Mouse (Mus musculus) CH12.LX (cell line): Measurements from ENCODE around the gene Vangl2. TPM values are rescaled to one million over a fixed set of nuclear protein-coding genes. Genes with fewer than 3 reads are reported as not detected.

Source experiments
- DNase-seq: peaks from one replicate; pipeline ENCODE4 v3.0.0-alpha.2; 2013; ENCODE audit errors: extremely low read depth
- H3K27ac ChIP-seq: 2 replicates; pipeline ENCODE4 v1.5.1; 2012; ENCODE audit warnings: low read depth, mild to moderate bottlenecking, control low read depth, moderate library complexity; ENCODE audit not compliant: insufficient read depth
- H3K27me3 ChIP-seq: replicated peaks from 2 replicates; pipeline ENCODE3; 2012; ENCODE audit warnings: inconsistent platforms
- H3K36me3 ChIP-seq, 2 experiments: replicated peaks in 1 of 2; 2 replicates each; pipeline versions ENCODE3 to v1.6.1; 2012; ENCODE audit warnings: inconsistent platforms in 1 of 2, low read length in 1 of 2, mild to moderate bottlenecking in 1 of 2, mixed read lengths in 1 of 2, moderate library complexity in 1 of 2; ENCODE audit not compliant: control insufficient read depth in 1 of 2, insufficient read depth in 1 of 2
- H3K4me1 ChIP-seq, 2 experiments: 2 replicates each; pipeline ENCODE4 v1.6.1; 2012; ENCODE audit warnings: inconsistent platforms in 1 of 2, moderate library complexity in 1 of 2; ENCODE audit not compliant: insufficient read depth in 2 of 2, control insufficient read depth in 1 of 2
- H3K4me2 ChIP-seq: 2 replicates; pipeline ENCODE4 v1.6.1; 2012; ENCODE audit warnings: low read depth, mild to moderate bottlenecking, control low read depth; ENCODE audit not compliant: poor library complexity, insufficient read depth, severe bottlenecking
- H3K4me3 ChIP-seq, 3 experiments: fragments of 150-350 bp in 1 of 3; sonication (generic) in 1 of 3; replicated peaks in 1 of 3; 2 replicates each; pipeline versions ENCODE3 to v1.5.1; 2011 to 2012; ENCODE audit warnings: low read depth in 2 of 3, low read length in 2 of 3, mild to moderate bottlenecking in 2 of 3, moderate library complexity in 2 of 3, control low read depth in 1 of 3, improper control_type of control experiment in 1 of 3, inconsistent platforms in 1 of 3, mixed read lengths in 1 of 3; ENCODE audit not compliant: poor library complexity in 1 of 3
- H3K79me2 ChIP-seq: replicated peaks from 2 replicates; pipeline ENCODE4 v1.6.1; 2012; ENCODE audit warnings: mild to moderate bottlenecking, moderate library complexity; ENCODE audit not compliant: control insufficient read depth, poor library complexity, insufficient read depth, severe bottlenecking; ENCODE audit errors: extremely low read depth
- H3K9ac ChIP-seq: 2 replicates; pipeline ENCODE4 v1.6.1; 2012; ENCODE audit warnings: low read depth, mild to moderate bottlenecking, control low read depth, moderate library complexity; ENCODE audit not compliant: insufficient read depth
- H3K9me3 ChIP-seq: replicated peaks from 2 replicates; pipeline ENCODE3; 2012; ENCODE audit warnings: low read length, inconsistent platforms, mixed read lengths
- BHLHE40 ChIP-seq: IDR thresholded peaks from 2 replicates; pipeline ENCODE4 v1.6.1; 2011; ENCODE audit warnings: mild to moderate bottlenecking, low read depth, low read length, improper control_type of control experiment
- CHD1 ChIP-seq: IDR thresholded peaks from 2 replicates; pipeline ENCODE4 v1.6.1; 2012; ENCODE audit warnings: low read depth, low read length, improper control_type of control experiment, inconsistent platforms
- CHD2 ChIP-seq: IDR thresholded peaks from 2 replicates; pipeline ENCODE4 v1.6.1; 2011; ENCODE audit warnings: low read length, improper control_type of control experiment
- CTCF ChIP-seq, 2 experiments: IDR thresholded peaks in 1 of 2; conservative IDR thresholded peaks in 1 of 2; 2 replicates each; pipeline ENCODE4 v1.5.1; 2011 to 2012; ENCODE audit warnings: low read depth in 2 of 2, low read length in 2 of 2, improper control_type of control experiment in 1 of 2, inconsistent platforms in 1 of 2, mild to moderate bottlenecking in 1 of 2, moderate library complexity in 1 of 2
- E2F4 ChIP-seq: IDR thresholded peaks from 2 replicates; pipeline ENCODE4 v1.6.1; 2011; ENCODE audit warnings: low read depth, low read length, improper control_type of control experiment; ENCODE audit not compliant: insufficient replicate concordance
- ELF1 ChIP-seq: IDR thresholded peaks from 2 replicates; pipeline ENCODE4 v1.6.1; 2014; ENCODE audit warnings: low read depth, mild to moderate bottlenecking, inconsistent platforms, low read length, improper control_type of control experiment
- EP300 ChIP-seq: IDR thresholded peaks from 2 replicates; pipeline ENCODE4 v1.6.1; 2011; ENCODE audit warnings: low read length, improper control_type of control experiment
- HCFC1 ChIP-seq: IDR thresholded peaks from 2 replicates; pipeline ENCODE4 v1.6.1; 2012; ENCODE audit warnings: low read depth, mild to moderate bottlenecking, inconsistent platforms, low read length, improper control_type of control experiment
- IRF4 ChIP-seq: IDR thresholded peaks from 2 replicates; pipeline ENCODE4 v1.6.1; 2014; ENCODE audit warnings: low read depth, mild to moderate bottlenecking, inconsistent platforms, low read length, improper control_type of control experiment
- JUN ChIP-seq: IDR thresholded peaks from 2 replicates; pipeline ENCODE4 v1.6.1; 2011; ENCODE audit warnings: low read depth, mild to moderate bottlenecking, low read length, improper control_type of control experiment, moderate library complexity; ENCODE audit not compliant: insufficient read depth
- JUND ChIP-seq: conservative IDR thresholded peaks from 2 replicates; pipeline ENCODE4 v1.6.1; 2011; ENCODE audit warnings: low read depth, low read length, improper control_type of control experiment
- KAT2A ChIP-seq: IDR thresholded peaks from 2 replicates; pipeline ENCODE4 v1.6.1; 2012; ENCODE audit warnings: low read length, improper control_type of control experiment, inconsistent platforms; ENCODE audit not compliant: insufficient replicate concordance
- MAX ChIP-seq: IDR thresholded peaks from 2 replicates; pipeline ENCODE4 v1.6.1; 2011; ENCODE audit warnings: low read length, improper control_type of control experiment
- MAZ ChIP-seq: IDR thresholded peaks from 2 replicates; pipeline ENCODE4 v1.6.1; 2012; ENCODE audit warnings: low read depth, mild to moderate bottlenecking, inconsistent platforms, low read length, improper control_type of control experiment, moderate library complexity
- MEF2A ChIP-seq: IDR thresholded peaks from 2 replicates; pipeline ENCODE4 v1.6.1; 2014; ENCODE audit warnings: low read depth, mild to moderate bottlenecking, inconsistent platforms, low read length, improper control_type of control experiment, borderline replicate concordance
- MYC ChIP-seq: IDR thresholded peaks from 2 replicates; pipeline ENCODE4 v1.6.1; 2011; ENCODE audit warnings: low read depth, mild to moderate bottlenecking, improper control_type of control experiment, low read length
- NELFE ChIP-seq: IDR thresholded peaks from 2 replicates; pipeline ENCODE4 v1.6.1; 2011; ENCODE audit warnings: low read depth, low read length, improper control_type of control experiment
- NRF1 ChIP-seq: IDR thresholded peaks from 2 replicates; pipeline ENCODE4 v1.6.1; 2014; ENCODE audit warnings: low read depth, mild to moderate bottlenecking, inconsistent platforms, low read length, improper control_type of control experiment, moderate library complexity
- PAX5 ChIP-seq: IDR thresholded peaks from 2 replicates; pipeline ENCODE4 v1.6.1; 2012; ENCODE audit warnings: low read length, inconsistent platforms, mixed read lengths
- POLR2A ChIP-seq: IDR thresholded peaks from 2 replicates; pipeline ENCODE4 v1.6.1; 2011; ENCODE audit warnings: low read depth, mild to moderate bottlenecking, improper control_type of control experiment, low read length
- RAD21 ChIP-seq: IDR thresholded peaks from 2 replicates; pipeline ENCODE4 v1.6.1; 2011; ENCODE audit warnings: low read depth, mild to moderate bottlenecking, low read length, improper control_type of control experiment, moderate library complexity
- RCOR1 ChIP-seq: conservative IDR thresholded peaks from 2 replicates; pipeline ENCODE4 v1.6.1; 2012; ENCODE audit warnings: low read depth, mild to moderate bottlenecking, inconsistent platforms, low read length, improper control_type of control experiment
- SIN3A ChIP-seq: IDR thresholded peaks from 2 replicates; pipeline ENCODE4 v1.6.1; 2012; ENCODE audit warnings: low read length, improper control_type of control experiment, inconsistent platforms
- SMC3 ChIP-seq: IDR thresholded peaks from 2 replicates; pipeline ENCODE4 v1.6.1; 2011; ENCODE audit warnings: low read depth, low read length, improper control_type of control experiment
- TBP ChIP-seq: conservative IDR thresholded peaks from 2 replicates; pipeline ENCODE4 v1.6.1; 2011; ENCODE audit warnings: low read depth, low read length, improper control_type of control experiment
- TCF12 ChIP-seq: IDR thresholded peaks from 2 replicates; pipeline ENCODE4 v1.6.1; 2014; ENCODE audit warnings: low read depth, mild to moderate bottlenecking, inconsistent platforms, low read length, improper control_type of control experiment
- UBTF ChIP-seq: IDR thresholded peaks from 2 replicates; pipeline ENCODE4 v1.6.1; 2012; ENCODE audit warnings: low read depth, mild to moderate bottlenecking, inconsistent platforms, low read length, improper control_type of control experiment, moderate library complexity
- USF1 ChIP-seq: IDR thresholded peaks from 2 replicates; pipeline ENCODE4 v1.6.1; 2014; ENCODE audit warnings: low read depth, mild to moderate bottlenecking, inconsistent platforms, low read length, improper control_type of control experiment
- USF2 ChIP-seq: conservative IDR thresholded peaks from 2 replicates; pipeline ENCODE4 v1.6.1; 2011; ENCODE audit warnings: low read depth, low read length, improper control_type of control experiment
- ZC3H11A ChIP-seq: IDR thresholded peaks from 2 replicates; pipeline ENCODE4 v1.6.1; 2012; ENCODE audit warnings: low read depth, mild to moderate bottlenecking, inconsistent platforms, low read length, improper control_type of control experiment
- ZKSCAN1 ChIP-seq: IDR thresholded peaks from 2 replicates; pipeline ENCODE4 v1.6.1; 2012; ENCODE audit warnings: low read depth, inconsistent platforms, low read length, improper control_type of control experiment, borderline replicate concordance
- ZMIZ1 ChIP-seq: IDR thresholded peaks from 2 replicates; pipeline ENCODE4 v1.6.1; 2012; ENCODE audit warnings: low read depth, mild to moderate bottlenecking, inconsistent platforms, low read length, improper control_type of control experiment
- ZNF384 ChIP-seq: IDR thresholded peaks from 2 replicates; pipeline ENCODE4 v1.6.1; 2012; ENCODE audit warnings: low read depth, low read length, improper control_type of control experiment, inconsistent platforms
- dilution Hi-C: fragments of 300-500 bp; cut with MboI; formaldehyde crosslinking; loops from 2 replicates; pipeline ENCODE4 v1.14.3; 2020; ENCODE audit warnings: low sequenced_read_pairs; ENCODE audit not compliant: extremely low pct_unique_long_range_greater_than_20kb, extremely low pct_ligation_motif_present
- in situ Hi-C: fragments of 300-500 bp; cut with MboI; formaldehyde crosslinking; loops from 3 replicates; pipeline ENCODE4 v1.14.3; 2019; ENCODE audit warnings: low sequenced_read_pairs, low pct_ligation_motif_present, low pct_unique_long_range_greater_than_20kb, mixed read lengths
- polyA plus RNA-seq: library from polyadenylated mRNA; unstranded; fragments of >175 nt; gene quantifications from 2 replicates; pipeline ENCODE4 v1.2.1, GENCODE M21; 2012; ENCODE audit warnings: low read depth; ENCODE audit not compliant: insufficient read length
- total RNA-seq, 2 experiments: library from RNA; depleted of rRNA; stranded (reverse); fragments of 300-350 nt in 1 of 2; fragments of >200 nt in 1 of 2; gene quantifications; 2 replicates each; pipeline ENCODE4 v1.2.3; 2012 to 2014

Vangl2 gene
- total and polyA plus RNA-seq, 3 experiments: 3.6 to 7.9 (median 7.3) TPM

GRCm38 (mm10) chr1:171982740-171983139 is 45.5 kb downstream of the Vangl2 start:
- in situ Hi-C loops: no loop called here
- peak; percentile 44 for DNase-seq
- dilution Hi-C loops: no loop called here
- Histone ChIP-seq H3K79me2 (no peaks in the 10 kb centered on the region), H3K4me3 (no peak overlapping the region), H3K4me1 (peaks cover 18 to 48% of the 10 kb centered on the region in 2 experiments), H3K27ac (peak overlapping the region; percentile 58; the same call in 1 of the 2 replicates), H3K36me3 (no peaks in the 10 kb centered on the region), H3K4me2 (peak overlapping the region; percentile 97), H3K9ac (peak overlapping the region; percentile 40; the same call in 1 of the 2 replicates), H3K27me3 (no peaks in the 10 kb centered on the region), H3K9me3 (peaks cover 3% of the 10 kb centered on the region)
- TF ChIP-seq CHD2: no peak
- no peak for TF ChIP-seq CHD1
- TF ChIP-seq ZMIZ1: no peak
- 0 out of 2 replicates have a peak, but pooled peaks have one; percentile 7 for TF ChIP-seq TBP
- no peak for TF ChIP-seq EP300

- dilution Hi-C loops: no loop called here
- in situ Hi-C loops: no loop called here
- TF ChIP-seq MAX (peak; percentile 99), TBP (peak; percentile 68; the same call in 1 of the 2 replicates), PAX5 (no peak), RCOR1 (peak; percentile 98), ELF1 (peak; percentile 51; the same call in 1 of the 2 replicates), ZNF384 (peak; percentile 93), ZKSCAN1 (no peak; the same call in 1 of the 2 replicates), JUND (peak; percentile 98), USF2 (peak; percentile 52), UBTF (no peak), RAD21 (no peak; the same call in none of the 2 replicates), SMC3 (peak; percentile 14; the same call in 1 of the 2 replicates), E2F4 (0 out of 2 replicates have a peak, but pooled peaks have one; percentile 70), NELFE (no peak), JUN (peak; percentile 98), TCF12 (peak; percentile 94), HCFC1 (peak; percentile 38; the same call in 1 of the 2 replicates), IRF4 (peak; percentile 99), MYC (peak; percentile 99), POLR2A (0 out of 2 replicates have a peak, but pooled peaks have one; percentile 23), MEF2A (peak; percentile 94), KAT2A (0 out of 2 replicates have a peak, but pooled peaks have one; percentile 65), SIN3A (peak; percentile 96), MAZ (peak; percentile 88), CTCF (conservative IDR thresholded peaks at IDR 0.05 in 1 of 2, IDR thresholded peaks at IDR 0.05 in 1 of 2; ENCODE audit: low read depth in 2 of 2, low read length in 2 of 2) (no peak), NRF1 (no peak), ZC3H11A (peak; percentile 26; the same call in 1 of the 2 replicates), BHLHE40 (peak; percentile 91), USF1 (peak; percentile 32; the same call in 1 of the 2 replicates)
Observed at GRCm38 (mm10) chr1:171982170-171982569, 46.1 kb downstream of the Vangl2 start.

More at GRCm38 (mm10) chr1:171982170-171982569, 46.1 kb downstream of the Vangl2 start:
- H3K9ac ChIP-seq: 0 out of 2 replicates have a peak overlapping the region, but pooled peaks have one; percentile 40
- H3K79me2 ChIP-seq: no peaks in the 10 kb centered on the region
- H3K27ac ChIP-seq: peak overlapping the region; percentile 58
- no peaks in the 10 kb centered on the region for H3K36me3 ChIP-seq
- H3K27me3 ChIP-seq: no peaks in the 10 kb centered on the region
- H3K9me3 ChIP-seq: peaks cover 3% of the 10 kb centered on the region
- no peak overlapping the region for H3K4me3 ChIP-seq
- DNase-seq: peak; percentile 95
- peak overlapping the region; percentile 97 for H3K4me2 ChIP-seq
- peaks cover 18 to 50% of the 10 kb centered on the region in 2 experiments for H3K4me1 ChIP-seq
